Mouse (Mus musculus) small intestine, adult 2 months (tissue): ENCODE data around the gene Lrch1. TPM values are rescaled to one million over a fixed set of nuclear protein-coding genes. Genes with fewer than 3 reads are reported as not detected.

Experiments
- H3K27ac ChIP-seq: fragments of 200-500 bp; 2 replicates; pipeline ENCODE4 v1.5.1; 2012; ENCODE audit warnings: low read depth, low read length, control low read depth, inconsistent platforms; ENCODE audit not compliant: insufficient read depth
- H3K27me3 ChIP-seq: fragments of 200-500 bp; 2 replicates; pipeline ENCODE4 v1.6.1; 2012; ENCODE audit warnings: mild to moderate bottlenecking, moderate library complexity, low read length, inconsistent platforms; ENCODE audit not compliant: control insufficient read depth, insufficient read depth
- H3K36me3 ChIP-seq: fragments of 200-500 bp; 2 replicates; pipeline ENCODE4 v1.6.1; 2012; ENCODE audit warnings: mild to moderate bottlenecking, low read length, control low read depth, inconsistent platforms; ENCODE audit not compliant: control insufficient read depth, insufficient read depth
- H3K4me1 ChIP-seq: fragments of 200-500 bp; 2 replicates; pipeline ENCODE4 v1.6.1; 2012; ENCODE audit warnings: low read length, inconsistent platforms, mixed read lengths; ENCODE audit not compliant: control insufficient read depth, insufficient read depth, insufficient read length
- H3K4me3 ChIP-seq: fragments of 200-500 bp; 2 replicates; pipeline ENCODE4 v1.5.1; 2012; ENCODE audit warnings: low read depth, mild to moderate bottlenecking, control low read depth, inconsistent platforms, low read length, moderate library complexity
- CTCF ChIP-seq: fragments of 200-500 bp; IDR thresholded peaks from 2 replicates; pipeline ENCODE4 v1.5.1; 2012; ENCODE audit warnings: low read depth, mild to moderate bottlenecking, control low read depth, inconsistent platforms, low read length, moderate library complexity, mixed read lengths; ENCODE audit not compliant: insufficient replicate concordance, insufficient read length; ENCODE audit errors: extremely low read depth
- POLR2A ChIP-seq: fragments of 200-500 bp; IDR thresholded peaks from 2 replicates; pipeline ENCODE4 v1.6.1; 2012; ENCODE audit warnings: low read depth, mild to moderate bottlenecking, control low read depth, inconsistent platforms, low read length, moderate library complexity
- WGBS: fragments of 180-500 bp; shearing (Covaris S2); methylation state at CpG from one replicate; pipeline ENCODE4 v1.1.7; 2018; 5-methylcytosine and 5-hydroxymethylcytosine counted together
- polyA plus RNA-seq: library from polyadenylated mRNA; depleted of rRNA; stranded (reverse); fragments of >200 nt; gene quantifications from 2 replicates; pipeline ENCODE4 v1.2.3, GENCODE M21; 2012

Lrch1 gene
- polyA plus RNA-seq, 1 experiment, result 6.1 TPM

DNA sequence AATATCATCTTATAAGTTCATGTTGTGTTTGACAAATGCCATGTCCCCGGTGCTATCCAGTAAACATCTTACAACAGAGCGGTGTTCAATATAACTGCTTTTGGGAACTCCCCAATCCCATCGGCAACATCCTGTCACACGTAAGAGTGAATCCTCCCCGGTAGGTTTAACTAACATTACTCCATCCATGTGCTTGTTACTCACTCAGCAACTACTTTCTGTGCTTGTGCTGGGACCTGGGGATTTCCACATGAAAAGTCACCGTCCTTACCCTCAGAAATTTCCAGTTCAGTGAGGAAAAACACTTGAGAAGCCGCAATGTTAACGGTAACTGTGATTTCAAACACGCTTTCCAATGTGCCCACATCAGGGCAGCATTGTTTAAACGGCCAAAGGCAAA lies 66.8 kb downstream of the Lrch1 start:
- Histone ChIP-seq H3K36me3 (no peaks in the 10 kb centered on the region), H3K27me3 (no peaks in the 10 kb centered on the region), H3K4me3 (no peak overlapping the region), H3K4me1 (peaks cover 27% of the 10 kb centered on the region), H3K27ac (no peak overlapping the region)
- no peak for TF ChIP-seq POLR2A
- no peak for TF ChIP-seq CTCF
- WGBS, result 82% methylated on average over 10 of the region's 10 CpGs

DNA sequence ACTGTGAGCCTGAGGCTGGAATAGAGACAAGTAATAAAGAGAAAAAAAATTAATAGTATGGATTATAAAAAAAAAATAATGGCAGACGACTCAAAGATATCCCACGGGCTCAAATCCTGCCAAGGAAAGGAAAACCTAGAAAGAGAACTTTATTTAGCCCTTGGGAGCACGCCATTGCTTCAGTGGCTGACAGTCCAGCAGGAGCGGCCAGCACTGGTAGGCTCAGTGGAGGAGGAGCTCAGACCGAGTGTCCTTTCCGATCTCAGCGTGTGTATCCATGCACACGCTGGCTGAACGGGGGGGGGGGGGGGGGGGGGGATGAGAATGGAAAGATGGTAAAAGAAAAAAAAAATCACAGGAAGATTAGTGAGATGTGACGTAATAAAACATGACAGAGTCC lies 68.2 kb downstream of the Lrch1 start:
- Histone ChIP-seq H3K36me3 (no peaks in the 10 kb centered on the region), H3K4me1 (peaks cover 21% of the 10 kb centered on the region; the same call in 1 of the 2 replicates), H3K27me3 (no peaks in the 10 kb centered on the region), H3K4me3 (no peak overlapping the region), H3K27ac (no peak overlapping the region)
- 80% methylated on average over 10 of the region's 10 CpGs for WGBS
- TF ChIP-seq CTCF (no peak), POLR2A (no peak)

DNA sequence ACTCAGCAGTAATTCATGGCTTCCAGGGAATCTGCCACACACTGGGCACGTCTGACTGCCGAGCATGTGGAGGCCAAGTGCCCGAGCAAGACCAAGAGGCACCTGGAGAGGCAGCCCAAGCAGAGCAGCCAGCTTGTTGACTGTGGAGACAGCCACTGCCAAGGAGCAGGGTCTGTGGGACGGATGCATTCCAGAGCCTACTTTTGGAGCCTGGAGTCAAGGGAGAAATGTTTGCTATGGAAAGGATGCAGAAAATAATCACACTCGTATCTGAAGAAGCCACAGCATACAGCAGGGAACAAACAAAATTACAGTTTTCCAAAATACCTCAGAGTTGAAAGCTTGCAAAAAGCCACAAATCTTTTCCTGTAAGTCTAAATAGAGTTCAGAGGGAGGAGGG lies 70.4 kb downstream of the Lrch1 start:
- Histone ChIP-seq H3K4me1 (peaks cover 16% of the 10 kb centered on the region; the same call in 1 of the 2 replicates), H3K27me3 (no peaks in the 10 kb centered on the region), H3K4me3 (no peak overlapping the region), H3K36me3 (no peaks in the 10 kb centered on the region), H3K27ac (no peak overlapping the region)
- WGBS, result 72% methylated on average over 5 of the region's 5 CpGs
- TF ChIP-seq CTCF (no peak), POLR2A (no peak)

DNA sequence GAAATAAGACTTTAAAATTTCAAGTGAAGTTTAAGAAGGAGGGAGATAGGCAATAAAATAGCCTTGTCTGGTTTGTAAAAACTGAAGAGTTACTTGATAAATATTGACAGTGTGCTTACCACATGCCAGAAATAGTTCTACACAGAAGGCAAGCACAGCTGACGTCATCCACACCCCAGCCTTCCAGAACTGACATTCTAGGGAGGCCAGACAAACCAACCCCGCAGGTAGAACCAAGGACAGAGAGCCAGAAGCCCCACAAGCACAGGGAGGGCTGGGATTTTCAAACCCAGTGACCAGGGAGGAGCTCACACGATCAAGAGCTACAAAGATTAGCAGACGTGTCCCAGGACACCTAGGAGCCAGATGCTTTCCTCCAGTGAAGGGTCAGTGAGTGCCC lies 76.5 kb downstream of the Lrch1 start:
- TF ChIP-seq POLR2A, result no peak
- no peak for TF ChIP-seq CTCF
- H3K27ac ChIP-seq, result no peak overlapping the region
- H3K27me3 ChIP-seq, result no peaks in the 10 kb centered on the region
- 59% methylated on average over 4 of the region's 4 CpGs for WGBS
- no peaks in the 10 kb centered on the region for H3K36me3 ChIP-seq
- H3K4me3 ChIP-seq, result no peak overlapping the region
- H3K4me1 ChIP-seq, result peaks cover 5% of the 10 kb centered on the region; the same call in 1 of the 2 replicates

DNA sequence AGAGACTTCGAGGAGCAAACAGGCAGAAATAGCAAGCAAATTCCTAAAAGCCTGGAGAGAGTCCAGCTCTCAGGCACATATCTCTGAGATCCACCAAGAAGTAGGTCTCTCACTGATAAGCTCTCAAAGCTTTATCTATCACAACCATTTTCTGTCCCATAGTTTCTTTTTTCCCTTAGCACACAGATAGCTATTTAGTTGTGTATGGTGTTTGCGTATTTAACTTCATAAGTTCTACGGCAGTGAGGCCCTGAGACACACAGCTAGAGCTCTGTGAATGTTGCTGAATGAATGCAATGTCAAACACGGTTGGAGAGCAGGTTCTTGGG lies 78.8 kb downstream of the Lrch1 start:
- Histone ChIP-seq H3K27ac (no peak overlapping the region), H3K36me3 (no peaks in the 10 kb centered on the region), H3K27me3 (no peaks in the 10 kb centered on the region), H3K4me3 (no peak overlapping the region), H3K4me1 (peaks cover 19% of the 10 kb centered on the region)
- TF ChIP-seq POLR2A, result no peak
- TF ChIP-seq CTCF, result no peak
- WGBS, result 68% methylated on average over 4 of the region's 4 CpGs

DNA sequence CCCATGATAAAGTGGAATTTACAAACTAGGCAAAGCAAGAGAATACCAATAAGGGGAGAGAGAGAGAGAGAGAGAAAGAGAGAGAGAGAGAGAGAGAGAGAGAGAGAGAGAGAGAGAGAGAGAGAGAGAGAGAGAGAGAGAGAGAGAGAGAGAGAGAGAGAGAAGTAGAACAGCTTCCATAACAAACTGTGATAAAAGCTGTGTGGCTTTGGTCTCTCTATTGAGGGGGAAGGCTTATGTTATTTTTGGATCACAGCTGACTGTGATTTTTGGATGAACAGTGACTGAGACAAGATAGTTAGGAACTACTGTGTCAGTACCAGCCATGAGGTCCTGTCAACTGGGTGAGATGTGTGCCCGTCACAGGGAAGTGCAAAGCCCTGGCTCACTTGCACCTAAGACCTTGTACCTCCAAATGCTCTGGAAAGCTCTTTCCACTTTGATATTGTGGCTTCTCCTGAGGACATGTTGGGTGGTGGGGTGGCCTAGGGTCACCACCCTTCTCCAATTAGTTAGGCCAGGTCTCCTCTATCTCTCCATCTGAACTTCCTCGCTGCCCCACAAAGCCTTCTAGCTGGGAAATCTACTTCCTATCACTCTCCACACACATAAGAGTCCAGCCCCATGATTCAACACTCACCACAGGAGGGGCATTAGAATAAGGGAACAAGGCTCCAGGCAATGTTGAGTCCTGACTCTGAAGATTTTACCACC lies 79.3 kb downstream of the Lrch1 start:
- Histone ChIP-seq H3K4me1 (peaks cover 19% of the 10 kb centered on the region), H3K27ac (no peak overlapping the region), H3K27me3 (no peaks in the 10 kb centered on the region), H3K36me3 (no peaks in the 10 kb centered on the region), H3K4me3 (no peak overlapping the region)
- no peak for TF ChIP-seq CTCF
- no peak for TF ChIP-seq POLR2A
- 84% methylated on average over 2 of the region's 2 CpGs for WGBS

DNA sequence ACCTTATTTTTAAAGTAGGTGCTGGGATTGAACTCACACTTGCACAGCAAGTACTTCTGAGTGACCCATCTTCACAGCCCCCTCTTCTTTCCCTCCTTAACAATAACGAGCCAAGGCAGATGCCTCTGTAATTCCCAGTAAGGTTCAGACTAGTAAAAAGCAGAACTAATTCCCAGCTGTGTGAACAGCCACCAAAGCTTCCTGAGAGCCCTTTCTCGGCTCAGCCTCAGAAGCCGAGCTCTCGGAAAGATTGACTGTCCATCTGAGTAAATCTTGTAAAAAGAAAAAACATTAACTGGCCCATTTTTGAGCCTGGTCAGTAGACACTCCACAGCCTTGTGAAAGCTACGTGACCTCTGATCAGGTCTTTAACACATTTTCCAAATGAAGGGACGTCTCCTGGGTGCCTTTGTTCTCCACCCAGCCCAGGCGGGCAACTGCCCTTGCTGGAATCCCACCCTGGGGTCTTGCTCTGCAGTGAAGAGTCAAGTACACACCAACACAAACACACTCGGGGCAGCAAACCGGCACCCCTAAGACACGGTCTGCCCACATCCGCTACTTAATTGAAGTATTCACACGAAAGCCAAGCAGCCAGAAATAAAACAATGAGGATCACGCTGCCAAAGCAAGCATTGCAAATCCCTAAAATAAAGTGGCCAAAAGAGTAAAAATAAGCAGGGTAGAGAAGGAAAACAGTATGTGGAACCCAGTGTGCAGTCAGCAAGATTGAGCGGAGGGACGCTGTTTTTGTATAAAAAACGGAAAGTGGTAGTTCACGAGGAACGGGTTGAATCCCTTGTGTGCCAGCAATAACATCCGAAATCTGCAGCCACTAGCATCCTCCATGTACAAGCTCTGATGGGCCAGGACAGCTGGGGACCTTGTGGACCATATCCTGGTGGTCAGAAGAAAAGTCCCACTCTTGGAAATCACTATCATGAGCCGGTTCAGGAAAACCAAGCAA lies 80.3 kb downstream of the Lrch1 start:
- Histone ChIP-seq H3K27ac (peak overlapping the region; percentile 12; the same call in 1 of the 2 replicates), H3K27me3 (no peaks in the 10 kb centered on the region)

More for the DNA sequence above, 80.3 kb downstream of the Lrch1 start:
- H3K36me3 ChIP-seq, result no peaks in the 10 kb centered on the region
- peaks cover 17% of the 10 kb centered on the region for H3K4me1 ChIP-seq
- TF ChIP-seq POLR2A (no peak), CTCF (no peak)
- H3K4me3 ChIP-seq, result no peak overlapping the region
- 75% methylated on average over 20 of the region's 20 CpGs for WGBS
